Mouse (Mus musculus) gastrocnemius, postnatal 14 days (tissue): ENCODE results near the gene Krt71. TPM values are rescaled to one million over a fixed set of nuclear protein-coding genes. Genes with fewer than 3 reads are reported as not detected.

Source experiments
- DNase-seq: peaks from one replicate; pipeline ENCODE4 v3.0.0; 2021; ENCODE audit warnings: mixed read lengths
- intact Hi-C: fragments of 180-260 bp; cut with DNase I; formaldehyde crosslinking; loops from one replicate; pipeline ENCODE4 v1.15.1; 2025; ENCODE audit warnings: low total_unique reads
- long read RNA-seq, 2 experiments: library from polyadenylated mRNA; stranded (forward); transcript quantifications; one replicate each; pipeline ENCODE4 v2.0.0; 2021
- total RNA-seq, 2 experiments: library from RNA; stranded (reverse); gene quantifications; 2 replicates each; pipeline ENCODE4 v1.2.3; 2021

Gene Krt71
- not detected for total RNA-seq
- long read RNA-seq, experiment 1, result 0 reads
- long read RNA-seq, experiment 2, result 0 reads

GRCm38 (mm10) chr15:101742711-101743110, at the start of gene Krt71:
Gene Krt71, minus strand, starts transcription at chr15:101743109.
- intact Hi-C loops, result no loop called here
- DNase-seq, result no peak

- DNase-seq, result no peak
- intact Hi-C loops, result no loop called here
Observed at GRCm38 (mm10) chr15:101790867-101791266, 48.0 kb upstream of the Krt71 start.

- no peak for DNase-seq
- intact Hi-C loops, result no loop called here
Observed at GRCm38 (mm10) chr15:101786360-101786759, 43.5 kb upstream of the Krt71 start, which contains the start of gene Krt72. Gene Krt72, minus strand, starts transcription at chr15:101786460.

GRCm38 (mm10) chr15:101773420-101773819, 30.5 kb upstream of the Krt71 start:
- intact Hi-C loops, result loop anchor here (5.0 kb wide), 2 partner anchors 294 to 431 kb away; no protein-coding TSS in a partner anchor
- no peak for DNase-seq

- intact Hi-C loops, result loop anchor here (5.0 kb wide), 2 partner anchors 295 to 430 kb away; no protein-coding TSS in a partner anchor
- peak; percentile 77 for DNase-seq
Observed at GRCm38 (mm10) chr15:101772711-101773081, 29.8 kb upstream of the Krt71 start.

GRCm38 (mm10) chr15:101772080-101772710, 29.3 kb upstream of the Krt71 start:
- DNase-seq, result peak; percentile 23
- intact Hi-C loops, result loop anchor here (5.0 kb wide), 2 partner anchors 295 to 430 kb away; no protein-coding TSS in a partner anchor

GRCm38 (mm10) chr15:101770226-101770625, 27.3 kb upstream of the Krt71 start:
- DNase-seq, result no peak
- intact Hi-C loops, result loop anchor here (5.0 kb wide), 2 partner anchors 297 to 428 kb away; no protein-coding TSS in a partner anchor

GRCm38 (mm10) chr15:101737786-101738185, 5.1 kb downstream of the Krt71 start:
- intact Hi-C loops, result no loop called here
- DNase-seq, result no peak

DNA sequence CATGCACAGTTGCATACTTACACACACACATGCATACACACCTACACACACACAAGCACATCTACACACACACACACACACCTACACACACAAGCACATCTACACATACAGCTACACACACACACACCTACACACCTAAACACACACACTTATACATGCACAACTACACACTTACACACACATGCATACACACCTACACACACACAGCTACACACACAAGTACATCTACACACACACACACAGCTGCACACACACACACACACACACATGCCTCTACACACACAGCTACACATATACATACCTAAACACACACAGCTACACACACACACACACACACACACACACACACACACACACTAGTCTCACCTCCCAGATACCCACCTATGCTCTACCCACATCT, 12.3 kb downstream of the Krt71 start:
- intact Hi-C loops, result no loop called here
- no peak for DNase-seq

GRCm38 (mm10) chr15:101724686-101725085, 18.2 kb downstream of the Krt71 start:
- no peak for DNase-seq
- intact Hi-C loops, result no loop called here

- intact Hi-C loops, result no loop called here
- DNase-seq, result no peak
Observed at GRCm38 (mm10) chr15:101715831-101716230, 27.1 kb downstream of the Krt71 start.

- intact Hi-C loops, result no loop called here
Observed at GRCm38 (mm10) chr15:101714356-101714755, 28.6 kb downstream of the Krt71 start.

GRCm38 (mm10) chr15:101713731-101714130, 29.2 kb downstream of the Krt71 start:
- DNase-seq, result no peak
- intact Hi-C loops, result no loop called here

More at GRCm38 (mm10) chr15:101714356-101714755, 28.6 kb downstream of the Krt71 start:
- DNase-seq, result no peak

DNA sequence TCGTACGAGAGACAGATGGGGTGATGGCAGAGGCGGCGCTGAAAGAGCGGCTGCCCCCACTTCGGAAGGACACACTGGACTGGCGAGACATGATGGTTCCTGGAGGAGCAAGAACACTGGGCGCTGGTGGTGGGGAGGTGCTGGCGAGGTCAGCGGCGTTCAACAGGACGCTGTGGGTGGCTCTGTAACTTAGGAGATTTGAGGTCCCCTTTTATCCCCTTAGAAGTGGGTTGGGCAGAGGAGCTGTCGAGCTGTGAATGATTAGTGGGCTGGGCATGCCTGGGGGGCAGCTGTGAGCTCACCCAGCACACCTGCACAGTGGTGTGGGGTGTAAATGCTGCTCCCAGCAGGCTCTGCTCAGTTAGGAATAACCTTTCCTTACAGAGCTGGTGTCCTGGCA, 30.2 kb downstream of the Krt71 start, which contains the start of gene Krt5:
Gene Krt5, minus strand, starts transcription at position 179 of the 400 bp plus-strand sequence.
- intact Hi-C loops, result no loop called here
- no peak for DNase-seq

GRCm38 (mm10) chr15:101708683-101709082, 34.2 kb downstream of the Krt71 start:
- DNase-seq, result no peak
- intact Hi-C loops, result no loop called here

DNA sequence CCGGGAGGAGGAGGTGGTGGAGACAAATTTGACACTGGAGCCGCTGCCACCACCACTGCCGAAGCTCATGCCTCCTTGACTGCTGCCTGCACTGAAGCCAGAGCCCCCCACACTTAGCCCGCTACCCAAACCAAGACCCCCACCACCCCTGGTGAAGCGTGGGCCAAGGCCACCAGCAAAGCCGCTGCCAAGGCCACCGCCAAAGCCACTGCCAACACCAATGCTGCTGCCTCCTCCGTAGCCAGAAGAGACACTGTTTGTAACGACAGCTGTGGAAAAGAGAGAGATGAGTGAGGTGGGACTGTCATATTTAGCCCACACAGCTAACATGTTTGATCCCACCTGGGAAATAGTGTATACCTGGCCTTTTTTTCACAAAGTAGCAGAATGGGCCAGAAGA, 35.5 kb downstream of the Krt71 start:
- intact Hi-C loops, result no loop called here
- no peak for DNase-seq

GRCm38 (mm10) chr15:101704066-101704465, 38.8 kb downstream of the Krt71 start:
- no peak for DNase-seq
- intact Hi-C loops, result no loop called here

DNA sequence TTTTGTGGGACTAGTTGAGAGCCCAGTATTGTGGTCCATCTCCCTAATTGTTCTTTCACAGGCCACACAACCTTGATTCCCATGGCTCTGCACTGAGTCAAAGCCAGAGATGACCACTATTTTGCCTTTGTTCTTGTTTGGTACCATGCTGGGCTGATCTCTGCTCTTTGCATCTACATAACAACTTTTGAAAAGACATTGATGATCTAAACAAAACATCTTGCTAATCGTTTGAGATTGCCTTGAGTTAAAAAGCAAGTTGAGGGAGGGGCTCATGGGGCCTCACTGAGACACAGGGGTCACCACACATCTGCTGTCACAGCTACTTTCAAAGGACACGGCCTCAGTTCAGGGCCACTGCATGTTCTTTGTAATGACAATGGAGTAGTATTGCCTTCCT, 40.5 kb downstream of the Krt71 start:
- intact Hi-C loops, result no loop called here
- DNase-seq, result no peak

DNA sequence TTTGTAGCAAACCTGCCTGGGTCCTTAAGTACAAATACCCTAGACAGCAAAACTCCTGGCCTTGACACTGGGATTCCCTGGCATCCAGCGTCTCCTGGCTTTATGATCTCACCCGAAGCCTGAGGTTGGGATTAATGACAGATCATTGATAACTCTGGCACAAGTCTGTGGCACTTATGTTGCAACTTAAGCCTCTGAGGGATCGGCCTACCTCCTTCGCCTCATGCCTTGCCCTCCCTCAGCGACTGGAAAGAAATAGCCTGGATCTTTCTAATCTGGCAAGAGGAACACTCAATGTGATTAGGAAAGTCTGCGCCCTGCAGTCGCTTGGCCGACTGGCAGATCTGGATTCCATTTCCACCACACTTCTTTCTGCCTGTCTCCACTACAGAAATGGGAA, 43.0 kb downstream of the Krt71 start:
- intact Hi-C loops, result no loop called here
- DNase-seq, result no peak

- DNase-seq, result no peak
- intact Hi-C loops, result no loop called here
Observed at GRCm38 (mm10) chr15:101699192-101699591, 43.7 kb downstream of the Krt71 start.
